Mouse (Mus musculus): Measurements from ENCODE around the gene Zfp12. TPM values are rescaled to one million over a fixed set of nuclear protein-coding genes. Genes with fewer than 3 reads are reported as not detected.
A peak's percentile ranks its signal among the peaks of the same experiment; 100 is the strongest.

Gene Zfp12
- polyA plus RNA-seq, 1 experiment from 2014 or later, result 2.1 TPM

DNA sequence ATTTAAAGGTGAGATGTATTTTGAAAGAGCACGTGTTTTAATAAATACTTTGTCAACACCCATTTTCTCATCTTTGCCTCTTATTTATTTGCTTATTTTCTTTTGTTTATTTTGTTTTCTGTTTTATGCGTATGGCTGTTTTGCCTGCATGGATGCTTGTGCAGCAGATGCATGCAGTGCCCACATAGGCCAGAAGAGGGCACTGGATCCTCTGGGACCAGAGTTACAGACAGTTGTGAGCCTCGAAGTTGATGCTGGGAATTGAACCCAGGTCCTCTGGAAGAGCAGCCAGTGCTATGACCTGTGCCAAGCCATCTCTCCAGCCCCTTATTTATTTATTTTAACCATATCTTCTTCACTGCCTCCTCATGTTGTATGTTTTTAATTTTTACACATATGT is 29.9 kb upstream of the Zfp12 start:
- Histone ChIP-seq H3K4me2 (replicated peaks; ENCODE audit: low read depth) (no peak overlapping the region), H3K27me3 (replicated peaks; ENCODE audit: control insufficient read depth, insufficient read depth, low read length) (0 out of 2 replicates have a peak, but pooled peaks cover 4% of the 10 kb centered on the region), H3K36me3 (ENCODE audit: control insufficient read depth, insufficient read depth) (no peaks in the 10 kb centered on the region), H3K27ac (ENCODE audit: low read depth, low read length) (no peak overlapping the region), H3K4me1 (replicated peaks; ENCODE audit: control insufficient read depth, insufficient read depth, low read length) (no peaks in the 10 kb centered on the region), H3K9ac (ENCODE audit: low read depth, low read length) (no peak overlapping the region), H3K4me3 (ENCODE audit: low read depth, low read length) (no peak overlapping the region), H3K9me3 (ENCODE audit: control insufficient read depth) (no peaks in the 10 kb centered on the region; the same call in 1 of the 2 replicates)
- ATAC-seq, result no peak
- peak; percentile 44; the same call in 1 of the 2 replicates for TF ChIP-seq CTCF (IDR thresholded peaks at IDR 0.05; ENCODE audit: low read depth)
- WGBS, result 67% methylated on average over 3 of the region's 3 CpGs

DNA sequence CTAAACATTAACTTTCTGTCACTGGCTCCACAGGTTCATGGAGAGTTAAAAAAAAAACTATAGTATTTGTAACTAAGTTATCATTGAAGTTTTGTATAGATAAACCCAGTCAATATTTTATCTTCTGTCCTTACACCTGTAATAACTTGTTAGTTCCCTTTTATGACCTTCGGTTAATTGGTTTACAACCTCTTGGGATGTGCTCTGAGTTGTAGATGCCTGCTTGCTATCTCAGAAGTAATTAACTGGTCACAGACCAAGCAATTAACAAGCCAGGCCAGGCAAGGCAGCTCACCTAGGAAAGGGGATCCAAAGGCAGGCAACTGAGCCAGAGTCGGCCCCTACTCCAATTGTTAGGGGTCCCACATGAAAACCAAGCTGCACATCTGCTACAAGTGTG is 21.1 kb upstream of the Zfp12 start:
- Histone ChIP-seq H3K4me3 (ENCODE audit: low read depth, low read length) (no peak overlapping the region), H3K9ac (ENCODE audit: low read depth, low read length) (no peak overlapping the region), H3K9me3 (ENCODE audit: control insufficient read depth) (no peaks in the 10 kb centered on the region; the same call in 1 of the 2 replicates), H3K4me1 (replicated peaks; ENCODE audit: control insufficient read depth, insufficient read depth, low read length) (no peaks in the 10 kb centered on the region), H3K4me2 (replicated peaks; ENCODE audit: low read depth) (no peak overlapping the region), H3K36me3 (ENCODE audit: control insufficient read depth, insufficient read depth) (no peaks in the 10 kb centered on the region), H3K27me3 (replicated peaks; ENCODE audit: control insufficient read depth, insufficient read depth, low read length) (peaks cover 39% of the 10 kb centered on the region), H3K27ac (ENCODE audit: low read depth, low read length) (no peak overlapping the region)
- WGBS, result 30% methylated on average over 2 of the region's 2 CpGs
- no peak for TF ChIP-seq CTCF (IDR thresholded peaks at IDR 0.05; ENCODE audit: low read depth)
- peak; percentile 84 for ATAC-seq

DNA sequence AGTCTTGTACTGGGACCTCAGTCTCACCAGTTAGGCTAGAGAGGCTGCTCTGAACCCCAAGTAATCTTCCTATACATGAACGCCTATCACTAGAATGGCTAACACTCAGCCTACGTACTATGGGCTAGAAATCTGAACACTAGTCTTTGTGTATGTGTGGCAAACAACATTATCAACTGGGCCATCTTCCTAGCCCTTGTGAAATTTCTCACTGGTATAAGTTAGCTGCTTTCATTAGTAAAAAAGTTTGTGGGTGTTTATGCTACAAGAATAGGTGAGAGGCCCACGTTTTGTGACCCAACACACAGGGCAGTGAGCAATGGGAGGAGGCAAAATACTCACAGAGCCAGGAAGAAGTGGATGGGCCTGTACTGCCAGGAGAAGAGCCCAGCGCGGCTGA is 14.0 kb upstream of the Zfp12 start:
- Histone ChIP-seq H3K4me2 (replicated peaks; ENCODE audit: low read depth) (no peak overlapping the region), H3K9ac (ENCODE audit: low read depth, low read length) (no peak overlapping the region), H3K9me3 (ENCODE audit: control insufficient read depth) (no peaks in the 10 kb centered on the region), H3K4me1 (replicated peaks; ENCODE audit: control insufficient read depth, insufficient read depth, low read length) (no peaks in the 10 kb centered on the region), H3K4me3 (ENCODE audit: low read depth, low read length) (no peak overlapping the region), H3K36me3 (ENCODE audit: control insufficient read depth, insufficient read depth) (no peaks in the 10 kb centered on the region), H3K27ac (ENCODE audit: low read depth, low read length) (no peak overlapping the region), H3K27me3 (replicated peaks; ENCODE audit: control insufficient read depth, insufficient read depth, low read length) (peaks cover 21% of the 10 kb centered on the region)
- 74% methylated on average over 5 of the region's 5 CpGs for WGBS
- TF ChIP-seq CTCF (IDR thresholded peaks at IDR 0.05; ENCODE audit: low read depth), result no peak
- no peak for ATAC-seq

DNA sequence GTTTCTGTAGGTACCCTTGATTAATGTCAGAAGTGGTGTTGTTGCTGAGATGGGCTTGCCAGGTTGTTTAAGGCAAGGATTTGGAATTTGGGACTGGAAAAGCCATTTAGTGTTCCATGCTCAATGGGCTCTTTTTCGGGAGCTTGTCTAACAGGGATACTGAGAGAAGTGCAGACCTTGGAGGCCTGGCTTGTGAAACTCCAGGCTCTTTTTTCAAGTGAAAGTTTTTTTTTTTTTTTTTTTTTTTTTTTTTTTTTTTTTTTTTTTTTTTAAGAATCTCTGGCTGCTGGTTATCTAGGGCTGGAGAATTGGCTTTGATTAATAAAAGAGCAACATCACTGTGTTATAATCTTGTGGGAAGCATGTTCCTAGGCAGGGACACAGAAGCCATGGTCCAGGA is 12.7 kb upstream of the Zfp12 start:
- no peak for TF ChIP-seq CTCF (IDR thresholded peaks at IDR 0.05; ENCODE audit: low read depth)
- WGBS, result 70% methylated on average over 1 of the region's 1 CpGs
- Histone ChIP-seq H3K4me1 (replicated peaks; ENCODE audit: control insufficient read depth, insufficient read depth, low read length) (no peaks in the 10 kb centered on the region), H3K4me3 (ENCODE audit: low read depth, low read length) (no peak overlapping the region), H3K36me3 (ENCODE audit: control insufficient read depth, insufficient read depth) (no peaks in the 10 kb centered on the region), H3K4me2 (replicated peaks; ENCODE audit: low read depth) (no peak overlapping the region), H3K9me3 (ENCODE audit: control insufficient read depth) (no peaks in the 10 kb centered on the region), H3K27ac (ENCODE audit: low read depth, low read length) (no peak overlapping the region), H3K9ac (ENCODE audit: low read depth, low read length) (no peak overlapping the region), H3K27me3 (replicated peaks; ENCODE audit: control insufficient read depth, insufficient read depth, low read length) (peaks cover 21% of the 10 kb centered on the region)
- ATAC-seq, result no peak

DNA sequence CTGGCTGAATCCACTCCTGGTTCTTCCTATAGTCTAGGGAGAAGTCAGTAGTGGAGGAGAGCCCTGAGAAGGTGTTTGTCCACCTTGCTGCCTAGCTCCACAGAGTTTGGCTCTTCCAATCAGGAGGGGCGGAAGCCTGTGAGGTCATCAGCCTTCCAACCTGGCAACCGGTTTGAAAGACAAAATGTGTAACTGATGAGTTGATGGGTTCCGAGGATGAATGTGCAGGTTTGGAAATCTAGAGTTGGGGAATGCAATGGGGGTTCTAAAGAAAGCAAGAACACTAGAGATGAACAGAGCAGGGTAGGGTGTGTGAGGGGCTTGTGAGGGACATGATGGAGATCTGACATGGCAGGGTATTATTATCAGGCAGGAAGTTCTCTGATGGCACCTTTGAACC is 8.2 kb upstream of the Zfp12 start, which contains the start of gene Spdye4a:
Gene Spdye4a, minus strand, starts transcription at position 101 of the 400 bp plus-strand sequence.
- no peaks in the 10 kb centered on the region for H3K9me3 ChIP-seq (ENCODE audit: control insufficient read depth)
- WGBS, result 88% methylated on average over 3 of the region's 3 CpGs
- no peaks in the 10 kb centered on the region for H3K36me3 ChIP-seq (ENCODE audit: control insufficient read depth, insufficient read depth)
- H3K27me3 ChIP-seq (replicated peaks; ENCODE audit: control insufficient read depth, insufficient read depth, low read length), result peaks cover 4% of the 10 kb centered on the region; the same call in 1 of the 2 replicates
- H3K4me2 ChIP-seq (replicated peaks; ENCODE audit: low read depth), result no peak within 1 kb of the TSS
- H3K4me3 ChIP-seq (ENCODE audit: low read depth, low read length), result no peak within 1 kb of the TSS
- no peaks in the 10 kb centered on the region for H3K4me1 ChIP-seq (replicated peaks; ENCODE audit: control insufficient read depth, insufficient read depth, low read length)
- H3K9ac ChIP-seq (ENCODE audit: low read depth, low read length), result no peak within 1 kb of the TSS
- ATAC-seq, result no peak
- no peak within 1 kb of the TSS for H3K27ac ChIP-seq (ENCODE audit: low read depth, low read length)
- no peak for TF ChIP-seq CTCF (IDR thresholded peaks at IDR 0.05; ENCODE audit: low read depth)

DNA sequence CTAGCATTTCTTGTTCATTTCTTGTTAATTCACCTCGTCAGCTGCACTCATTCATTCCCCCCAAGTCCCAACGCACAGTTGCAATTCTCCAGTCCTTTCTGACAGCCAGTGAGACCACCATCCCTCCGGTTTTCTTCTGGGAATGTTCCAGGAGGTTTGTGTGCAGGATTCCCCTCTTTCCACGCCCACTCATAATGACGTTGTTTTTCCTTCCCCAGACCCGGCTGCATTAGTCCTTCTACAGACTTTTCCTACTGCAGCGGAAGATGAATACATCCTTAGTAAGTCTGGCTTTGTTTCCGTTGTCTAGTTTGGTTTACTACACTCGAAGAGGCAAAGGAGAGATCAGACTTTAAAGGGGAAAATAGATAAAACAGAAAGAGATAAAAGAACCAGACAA is 1.1 kb downstream of the Zfp12 start:
- no peak for ATAC-seq
- peak overlapping the region; percentile 94 for H3K4me2 ChIP-seq (replicated peaks; ENCODE audit: low read depth)
- peak overlapping the region; percentile 74 for H3K4me3 ChIP-seq (ENCODE audit: low read depth, low read length)
- no peaks in the 10 kb centered on the region; the same call in 1 of the 2 replicates for H3K4me1 ChIP-seq (replicated peaks; ENCODE audit: control insufficient read depth, insufficient read depth, low read length)
- peak overlapping the region; percentile 76 for H3K9ac ChIP-seq (ENCODE audit: low read depth, low read length)
- H3K27me3 ChIP-seq (replicated peaks; ENCODE audit: control insufficient read depth, insufficient read depth, low read length), result no peaks in the 10 kb centered on the region
- WGBS, result 36% methylated on average over 9 of the region's 9 CpGs
- peaks cover 27% of the 10 kb centered on the region for H3K36me3 ChIP-seq (ENCODE audit: control insufficient read depth, insufficient read depth)
- H3K9me3 ChIP-seq (ENCODE audit: control insufficient read depth), result no peaks in the 10 kb centered on the region
- no peak overlapping the region for H3K27ac ChIP-seq (ENCODE audit: low read depth, low read length)
- TF ChIP-seq CTCF (IDR thresholded peaks at IDR 0.05; ENCODE audit: low read depth), result no peak

DNA sequence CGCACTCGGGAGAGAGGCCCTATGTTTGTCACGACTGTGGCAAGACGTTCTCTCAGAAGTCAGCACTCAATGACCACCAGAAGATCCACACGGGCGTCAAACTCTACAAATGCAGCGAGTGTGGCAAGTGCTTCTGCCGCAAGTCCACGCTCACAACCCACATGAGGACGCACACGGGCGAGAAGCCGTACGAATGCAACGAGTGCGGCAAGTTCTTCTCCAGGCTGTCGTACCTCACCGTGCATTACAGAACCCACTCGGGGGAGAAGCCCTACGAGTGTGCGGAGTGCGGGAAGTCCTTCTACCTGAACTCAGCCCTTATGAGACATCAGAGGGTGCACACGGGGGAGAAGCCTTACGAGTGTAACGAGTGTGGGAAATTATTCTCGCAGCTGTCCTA is 10.0 kb downstream of the Zfp12 start:
- no peak for ATAC-seq

More for the DNA sequence above, 10.0 kb downstream of the Zfp12 start:
- 96% methylated on average over 26 of the region's 26 CpGs for WGBS
- H3K4me3 ChIP-seq (ENCODE audit: low read depth, low read length), result no peak overlapping the region
- H3K4me1 ChIP-seq (replicated peaks; ENCODE audit: control insufficient read depth, insufficient read depth, low read length), result no peaks in the 10 kb centered on the region
- no peak overlapping the region for H3K4me2 ChIP-seq (replicated peaks; ENCODE audit: low read depth)
- H3K9me3 ChIP-seq (ENCODE audit: control insufficient read depth), result no peaks in the 10 kb centered on the region
- TF ChIP-seq CTCF (IDR thresholded peaks at IDR 0.05; ENCODE audit: low read depth), result no peak
- H3K27ac ChIP-seq (ENCODE audit: low read depth, low read length), result no peak overlapping the region
- no peak overlapping the region for H3K9ac ChIP-seq (ENCODE audit: low read depth, low read length)
- H3K36me3 ChIP-seq (ENCODE audit: control insufficient read depth, insufficient read depth), result peaks cover 75% of the 10 kb centered on the region
- no peaks in the 10 kb centered on the region for H3K27me3 ChIP-seq (replicated peaks; ENCODE audit: control insufficient read depth, insufficient read depth, low read length)
